Mouse (Mus musculus) urinary bladder, postnatal 4 days (tissue): Measurements from ENCODE around the gene Fndc7.

Experiments used
- DNase-seq, 2 experiments: peaks; one replicate each; pipeline ENCODE4 v3.0.0; 2021 to 2022; ENCODE audit warnings: low spot score in 2 of 2

Gene Fndc7

GRCm38 (mm10) chr3:108889908-108890307, at the start of gene Fndc7:
Fndc7 (minus strand) TSS chr3:108890008.
- DNase-seq: no peak

GRCm38 (mm10) chr3:108939573-108939972, 49.8 kb upstream of the Fndc7 start, which contains the start of gene Henmt1:
Henmt1 (plus strand) TSS chr3:108939873.
- no peak for DNase-seq

GRCm38 (mm10) chr3:108938691-108939090, 48.9 kb upstream of the Fndc7 start:
- DNase-seq: no peak

GRCm38 (mm10) chr3:108933557-108933956, 43.7 kb upstream of the Fndc7 start:
- no peak for DNase-seq

- DNase-seq: no peak
Measured at GRCm38 (mm10) chr3:108926308-108926707, 36.5 kb upstream of the Fndc7 start.

- DNase-seq: no peak
Measured at GRCm38 (mm10) chr3:108925677-108926076, 35.9 kb upstream of the Fndc7 start.

- no peak for DNase-seq
Measured at GRCm38 (mm10) chr3:108921822-108922221, 32.0 kb upstream of the Fndc7 start.

GRCm38 (mm10) chr3:108920442-108921070, 30.7 kb upstream of the Fndc7 start:
- DNase-seq: no peak

GRCm38 (mm10) chr3:108918852-108919251, 29.0 kb upstream of the Fndc7 start:
- DNase-seq: no peak

GRCm38 (mm10) chr3:108917986-108918385, 28.2 kb upstream of the Fndc7 start:
- DNase-seq: no peak

GRCm38 (mm10) chr3:108916857-108917256, 27.0 kb upstream of the Fndc7 start:
- no peak for DNase-seq

GRCm38 (mm10) chr3:108915999-108916398, 26.2 kb upstream of the Fndc7 start:
- DNase-seq: no peak

GRCm38 (mm10) chr3:108911548-108912413, 22.0 kb upstream of the Fndc7 start, which contains the start of gene Prpf38b:
Prpf38b (minus strand) TSS chr3:108911727.
- peak; percentile 93 to 96 for DNase-seq

GRCm38 (mm10) chr3:108911081-108911547, 21.3 kb upstream of the Fndc7 start:
- peak; percentile 56 to 68 for DNase-seq

GRCm38 (mm10) chr3:108910303-108911080, 20.7 kb upstream of the Fndc7 start:
- DNase-seq: no peak

- DNase-seq: no peak
Measured at GRCm38 (mm10) chr3:108902934-108903333, 13.1 kb upstream of the Fndc7 start.

- no peak for DNase-seq
Measured at GRCm38 (mm10) chr3:108902038-108902437, 12.2 kb upstream of the Fndc7 start.

GRCm38 (mm10) chr3:108900681-108901080, 10.9 kb upstream of the Fndc7 start:
- no peak for DNase-seq

GRCm38 (mm10) chr3:108900147-108900546, 10.3 kb upstream of the Fndc7 start:
- no peak for DNase-seq

GRCm38 (mm10) chr3:108898640-108899039, 8.8 kb upstream of the Fndc7 start:
- DNase-seq: no peak

GRCm38 (mm10) chr3:108892914-108893313, 3.1 kb upstream of the Fndc7 start:
- DNase-seq: no peak

- DNase-seq: no peak
Measured at GRCm38 (mm10) chr3:108892080-108892479, 2.3 kb upstream of the Fndc7 start.
